Mouse (Mus musculus) neural tube, embryonic 14.5 days (tissue): Measurements from ENCODE around the gene Cd300ld3. TPM values are rescaled to one million over a fixed set of nuclear protein-coding genes. Genes with fewer than 3 reads are reported as not detected.
"Not testable (repeated sequence)": the region's sequence is repeated elsewhere in the genome, so short reads cannot be mapped to it uniquely, and the experiment has no call there.

Experiments used
- ATAC-seq: fragments of 200-750 bp; cut with Nextera tagmentation; 2 replicates; pipeline ENCODE4 v1.8.0; 2017; ENCODE audit warnings: low read depth, mild to moderate bottlenecking, moderate TSS enrichment, moderate library complexity
- H3K27ac ChIP-seq: fragments of 300-500 bp; sonication (generic); 2 replicates; pipeline ENCODE4 v1.5.1; 2014; ENCODE audit warnings: low read depth, mild to moderate bottlenecking, control low read depth, low read length, moderate library complexity, mixed read lengths
- H3K27me3 ChIP-seq: fragments of 300-500 bp; sonication (generic); 2 replicates; pipeline ENCODE4 v1.6.1; 2014; ENCODE audit warnings: low read length; ENCODE audit not compliant: control insufficient read depth, insufficient read depth
- H3K36me3 ChIP-seq: fragments of 300-500 bp; sonication (generic); 2 replicates; pipeline ENCODE4 v1.6.1; 2014; ENCODE audit warnings: low read length, mixed read lengths; ENCODE audit not compliant: control insufficient read depth, insufficient read depth
- H3K4me1 ChIP-seq: fragments of 300-500 bp; sonication (generic); 2 replicates; pipeline ENCODE4 v1.6.1; 2014; ENCODE audit warnings: low read length; ENCODE audit not compliant: control insufficient read depth, insufficient read depth
- H3K4me2 ChIP-seq: fragments of 300-500 bp; sonication (generic); 2 replicates; pipeline ENCODE4 v1.6.1; 2014; ENCODE audit warnings: mild to moderate bottlenecking, low read depth, low read length, control low read depth
- H3K4me3 ChIP-seq: fragments of 300-500 bp; sonication (generic); 2 replicates; pipeline ENCODE4 v1.5.1; 2014; ENCODE audit warnings: low read depth, low read length, control low read depth, mixed read lengths
- H3K9ac ChIP-seq: fragments of 300-500 bp; sonication (generic); replicated peaks from 2 replicates; pipeline ENCODE4 v1.6.1; 2014; ENCODE audit warnings: low read depth, mild to moderate bottlenecking, control low read depth, low read length, mixed read lengths
- H3K9me3 ChIP-seq: fragments of 300-500 bp; sonication (generic); 2 replicates; pipeline ENCODE4 v1.6.1; 2016; ENCODE audit warnings: low read length; ENCODE audit not compliant: control insufficient read depth
- WGBS: fragments of 180-500 bp; shearing (Covaris S2); extraction: QIAGEN DNeasy Blood & Tissue Kit; methylation state at CpG from one replicate; pipeline ENCODE4 v1.1.7; 2014; 5-methylcytosine and 5-hydroxymethylcytosine counted together
- polyA plus RNA-seq: library from polyadenylated mRNA; unstranded; fragments of >200 nt; fragmentation: Nextera tagmentation; extraction: Ambion mirVana; gene quantifications from 2 replicates; pipeline ENCODE4 v1.2.1, GENCODE M21; 2014

The Cd300ld3 gene
- polyA plus RNA-seq, 1 experiment from 2014 or later: not detected

DNA sequence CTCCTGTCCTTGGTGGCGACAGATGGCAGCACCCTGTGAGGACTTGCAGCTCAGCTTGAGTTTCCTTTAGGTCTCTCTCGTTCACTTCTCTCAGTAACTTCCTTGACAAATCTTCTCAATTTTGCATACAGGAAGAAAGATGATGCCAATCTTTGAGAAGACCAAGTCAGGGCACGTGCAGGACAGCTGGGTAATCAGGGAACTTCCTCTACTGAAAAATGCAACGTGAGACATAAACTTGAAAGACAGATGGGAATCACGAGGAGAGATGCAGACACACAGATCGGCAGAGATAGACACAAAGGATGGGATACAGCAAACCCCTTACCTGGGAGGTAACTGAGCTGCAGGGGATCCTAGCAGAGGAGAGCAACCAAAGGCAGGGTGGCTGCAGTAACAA is 21.3 kb downstream of the Cd300ld3 start, which contains the start of gene Cd300ld4:
TSS of gene Cd300ld4 (minus strand) at position 101 of the 400 bp plus-strand sequence.
- H3K9ac ChIP-seq, H3K36me3 ChIP-seq, H3K27ac ChIP-seq, H3K4me2 ChIP-seq, H3K27me3 ChIP-seq, H3K9me3 ChIP-seq, ATAC-seq, H3K4me1 ChIP-seq, H3K4me3 ChIP-seq: not testable (repeated sequence)
- WGBS: no CpG with 5 or more reads among the region's 6 CpGs

- not testable (repeated sequence) for H3K4me1 ChIP-seq, H3K36me3 ChIP-seq, H3K4me2 ChIP-seq, H3K9ac ChIP-seq, H3K9me3 ChIP-seq, H3K27ac ChIP-seq, H3K4me3 ChIP-seq, ATAC-seq, H3K27me3 ChIP-seq
- WGBS: no CpG with 5 or more reads among the region's 7 CpGs
Measured at GRCm38 (mm10) chr11:115016093-115016492, 32.1 kb downstream of the Cd300ld3 start, which contains the start of gene Cd300ld2. TSS of gene Cd300ld2 (minus strand) at chr11:115016193.

GRCm38 (mm10) chr11:115004070-115004469 is 44.1 kb downstream of the Cd300ld3 start:
- no peaks in the 10 kb centered on the region for H3K9me3 ChIP-seq
- no peak overlapping the region for H3K9ac ChIP-seq
- ATAC-seq: no peak
- no peak overlapping the region for H3K4me3 ChIP-seq
- 88% methylated on average over 5 of the region's 5 CpGs for WGBS
- no peaks in the 10 kb centered on the region for H3K4me1 ChIP-seq
- no peaks in the 10 kb centered on the region for H3K36me3 ChIP-seq
- H3K4me2 ChIP-seq: no peak overlapping the region
- no peaks in the 10 kb centered on the region for H3K27me3 ChIP-seq
- H3K27ac ChIP-seq: no peak overlapping the region

- Histone ChIP-seq H3K4me1 (no peaks in the 10 kb centered on the region), H3K4me3 (no peak within 1 kb of the TSS), H3K36me3 (no peaks in the 10 kb centered on the region), H3K27ac (no peak within 1 kb of the TSS), H3K9me3 (no peaks in the 10 kb centered on the region), H3K27me3 (no peaks in the 10 kb centered on the region), H3K4me2 (no peak within 1 kb of the TSS), H3K9ac (no peak within 1 kb of the TSS)
- WGBS: 88% methylated on average over 7 of the region's 7 CpGs
- no peak for ATAC-seq
Measured at GRCm38 (mm10) chr11:115001474-115002040, 46.7 kb downstream of the Cd300ld3 start, which contains the start of gene Cd300c2. TSS of gene Cd300c2 (minus strand) at chr11:115001880.

Other genes with a start within 250 kb of the Cd300ld3 start
- gene Gpr142, start 249.5 kb downstream of the Cd300ld3 start, polyA plus RNA-seq: not detected in 2 replicates
- 3.7 and 9.0 TPM in 2 replicates for gene Gprc5c, start 197.3 kb downstream of the Cd300ld3 start, polyA plus RNA-seq
- 0.79 and 1.5 TPM in 2 replicates for gene Cd300a, start 158.4 kb downstream of the Cd300ld3 start, polyA plus RNA-seq
- gene Cd300lb, start 114.0 kb downstream of the Cd300ld3 start, polyA plus RNA-seq: not detected in 2 replicates
- not detected in 2 replicates for gene Cd300c, start 79.3 kb downstream of the Cd300ld3 start, polyA plus RNA-seq
- gene Cd300ld, start 58.5 kb downstream of the Cd300ld3 start, polyA plus RNA-seq: not detected in 2 replicates
- 1.0 and 1.4 TPM in 2 replicates for gene Cd300c2, start 46.5 kb downstream of the Cd300ld3 start, polyA plus RNA-seq
- not detected in 2 replicates for gene Cd300ld2, start 32.2 kb downstream of the Cd300ld3 start, polyA plus RNA-seq
- gene Cd300ld4, start 21.4 kb downstream of the Cd300ld3 start, polyA plus RNA-seq: not detected in 2 replicates
- not detected in 2 replicates for gene Cd300ld5, start 10.6 kb downstream of the Cd300ld3 start, polyA plus RNA-seq
- gene Cd300e, start 13.8 kb upstream of the Cd300ld3 start, polyA plus RNA-seq: not detected in 2 replicates
- gene Rab37, start 43.0 kb upstream of the Cd300ld3 start, polyA plus RNA-seq: 0.25 and 0.94 TPM in 2 replicates
- 0.11 TPM in 1 of 2 replicates, not detected in the other for gene Cd300lf, start 85.6 kb upstream of the Cd300ld3 start, polyA plus RNA-seq
- 42.3 and 59.1 TPM in 2 replicates for gene Slc9a3r1, start 114.9 kb upstream of the Cd300ld3 start, polyA plus RNA-seq
- gene Tmem104, start 139.1 kb upstream of the Cd300ld3 start, polyA plus RNA-seq: 8.9 and 10.8 TPM in 2 replicates
- gene Nat9, start 139.4 kb upstream of the Cd300ld3 start, polyA plus RNA-seq: 19.1 and 19.9 TPM in 2 replicates
- gene Grin2c, start 218.8 kb upstream of the Cd300ld3 start, polyA plus RNA-seq: 0.24 and 0.45 TPM in 2 replicates
- 12.5 and 14.6 TPM in 2 replicates for gene Fdxr, start 228.6 kb upstream of the Cd300ld3 start, polyA plus RNA-seq
- gene Fads6, start 249.3 kb upstream of the Cd300ld3 start, polyA plus RNA-seq: 1.4 and 1.9 TPM in 2 replicates